In the genomic region with DNA sequence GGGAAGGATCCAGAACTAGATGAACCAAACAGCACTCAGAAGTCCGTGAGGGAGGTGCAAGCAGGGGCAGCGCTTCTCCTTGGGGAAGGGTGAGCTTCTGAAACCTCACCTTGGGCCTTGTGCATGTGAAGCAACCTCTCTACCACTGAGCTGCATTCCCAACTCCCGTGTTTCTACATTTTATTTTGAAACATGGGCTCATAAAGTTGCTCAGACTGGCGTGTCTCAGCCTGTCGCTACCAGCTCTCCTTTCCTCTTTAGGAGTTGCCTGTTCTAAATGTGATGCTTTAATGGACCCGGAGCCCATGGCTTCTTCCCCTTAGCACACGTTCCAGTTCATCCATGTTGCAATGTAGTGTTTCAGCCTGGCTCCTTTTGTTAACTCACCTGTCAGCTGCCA, we compare ENCODE assay signal across 21 mouse cellular contexts. TPM values are rescaled to one million over a fixed set of nuclear protein-coding genes. Genes with fewer than 3 reads are reported as not detected.
A peak's percentile ranks its signal among the peaks of the same experiment; 100 is the strongest.
DNase-seq lines count a peak whose midpoint lies in the region; ATAC-seq and TF ChIP-seq lines count a peak whose summit lies in the region.
"Had no signal": no experiment of that assay in that cellular context is flagged by ENCODE, and none has a peak within 500 bp of the region (broad histone marks: within the 10 kb centered on the region; RNA-seq: fewer than 3 reads in every experiment).

No protein-coding gene starts in this region.

- no peaks in the 10 kb centered on the region for H3K36me3 ChIP-seq in heart, postnatal 0 days (replicated peaks; ENCODE audit: control insufficient read depth, insufficient read depth, low read length)
- H3K36me3 ChIP-seq in thymus, adult 2 months (ENCODE audit: control insufficient read depth, insufficient read depth, low read length), result no peaks in the 10 kb centered on the region
- no peaks in the 10 kb centered on the region; the same call in 1 of the 2 replicates for H3K36me3 ChIP-seq in limb, embryonic 15.5 days
- peaks cover 65% of the 10 kb centered on the region for H3K36me3 ChIP-seq in hindbrain, embryonic 10.5 days

- 85% methylated on average over 7 of the region's 7 CpGs for WGBS in heart, postnatal 0 days
- 85% methylated on average over 7 of the region's 7 CpGs for WGBS in thymus, adult 2 months
- WGBS in limb, embryonic 15.5 days, result 61% methylated on average over 7 of the region's 7 CpGs
- 91% methylated on average over 7 of the region's 7 CpGs for WGBS in hindbrain, embryonic 10.5 days

- no peak overlapping the region for H3K9ac ChIP-seq in heart, postnatal 0 days (replicated peaks; ENCODE audit: low read depth, low read length)
- H3K9ac ChIP-seq in limb, embryonic 15.5 days, result no peak overlapping the region
- H3K9ac ChIP-seq: hindbrain, embryonic 14.5 days; intestine, embryonic 15.5 days; lung, embryonic 14.5 days had no signal

- TF ChIP-seq CTCF in heart, postnatal 0 days (IDR thresholded peaks at IDR 0.05; ENCODE audit: low read depth), result no peak
- no peak for TF ChIP-seq CTCF in thymus, adult 2 months (IDR thresholded peaks at IDR 0.05; ENCODE audit: borderline replicate concordance, control insufficient read depth, extremely low read depth, insufficient read depth, low read length, poor library complexity)

- no peaks in the 10 kb centered on the region for H3K9me3 ChIP-seq in heart, postnatal 0 days (replicated peaks; ENCODE audit: control insufficient read depth, low read length)
- no peaks in the 10 kb centered on the region for H3K9me3 ChIP-seq in limb, embryonic 15.5 days
- H3K9me3 ChIP-seq in hindbrain, embryonic 10.5 days, result no peaks in the 10 kb centered on the region
- H3K9me3 ChIP-seq: intestine, embryonic 15.5 days had no signal

- no peak for TF ChIP-seq POLR2A in thymus, adult 2 months (IDR thresholded peaks at IDR 0.05; ENCODE audit: control insufficient read depth, extremely low read depth, insufficient read depth, low read length, poor library complexity)

- ATAC-seq in heart, postnatal 0 days (ENCODE audit: insufficient read depth, low read depth), result no peak
- ATAC-seq in limb, embryonic 15.5 days (ENCODE audit: insufficient number of reproducible peaks, low FRiP score, low TSS enrichment, low read depth), result no peak
- ATAC-seq: intestine, embryonic 15.5 days had no signal

- no peak for DNase-seq in heart, postnatal 0 days (ENCODE audit: low spot score)
- no peak for DNase-seq in heart, adult 8-10 months (ENCODE audit: low spot score)
- DNase-seq in thymus, adult 2 months, result no peak
- no peak for DNase-seq in thymus, postnatal 4 days
- no peak for DNase-seq in hindbrain, embryonic 10.5 days (ENCODE audit: low spot score)
- no peak for DNase-seq in cerebellum, adult 9-11 months
- DNase-seq: cerebellum, adult 18-20 months; gastrocnemius, adult 2 months; heart, postnatal 14 days; kidney, adult 9 months; kidney, postnatal 36 days; layer of hippocampus, postnatal 36 days; lung, embryonic 14.5 days; lung, postnatal 4 days; midbrain, embryonic 14.5 days; right cerebral cortex, postnatal 14 days; thymus, postnatal 25 days had no signal

- H3K4me2 ChIP-seq in heart, postnatal 0 days (ENCODE audit: low read depth, low read length), result no peak overlapping the region
- no peak overlapping the region for H3K4me2 ChIP-seq in limb, embryonic 15.5 days
- H3K4me2 ChIP-seq: heart, embryonic 11.5 days; hindbrain, embryonic 14.5 days; intestine, embryonic 15.5 days; lung, embryonic 14.5 days had no signal

- H3K4me3 ChIP-seq in heart, postnatal 0 days (ENCODE audit: low read depth, low read length), result no peak overlapping the region
- H3K4me3 ChIP-seq in thymus, adult 2 months (ENCODE audit: control insufficient read depth, insufficient read depth, low read length), result no peak overlapping the region
- no peak overlapping the region for H3K4me3 ChIP-seq in limb, embryonic 15.5 days
- no peak overlapping the region for H3K4me3 ChIP-seq in hindbrain, embryonic 10.5 days
- H3K4me3 ChIP-seq: gastrocnemius, adult 2 months; intestine, embryonic 15.5 days had no signal

- H3K4me1 ChIP-seq in heart, postnatal 0 days (ENCODE audit: control insufficient read depth, insufficient read depth), result peaks cover 8% of the 10 kb centered on the region
- H3K4me1 ChIP-seq in thymus, adult 2 months (replicated peaks; ENCODE audit: control insufficient read depth, insufficient read depth, low read length), result peaks cover 32% of the 10 kb centered on the region
- H3K4me1 ChIP-seq in limb, embryonic 15.5 days, result peaks cover 37% of the 10 kb centered on the region
- H3K4me1 ChIP-seq in hindbrain, embryonic 10.5 days (replicated peaks), result peaks cover 55% of the 10 kb centered on the region

- H3K27ac ChIP-seq in heart, postnatal 0 days (ENCODE audit: low read depth), result peak overlapping the region; percentile 11; the same call in 1 of the 2 replicates
- peak overlapping the region; percentile 28; the same call in 1 of the 2 replicates for H3K27ac ChIP-seq in thymus, adult 2 months (ENCODE audit: control insufficient read depth, insufficient read depth, low read length)
- peak overlapping the region; percentile 60 for H3K27ac ChIP-seq in limb, embryonic 15.5 days
- no peak overlapping the region for H3K27ac ChIP-seq in hindbrain, embryonic 10.5 days
- H3K27ac ChIP-seq: gastrocnemius, adult 2 months; hindbrain, embryonic 14.5 days; intestine, embryonic 15.5 days had no signal

- no peak for TF ChIP-seq EP300 in heart, postnatal 0 days (IDR thresholded peaks at IDR 0.05; ENCODE audit: low read depth)

- no peaks in the 10 kb centered on the region for H3K27me3 ChIP-seq in heart, postnatal 0 days (ENCODE audit: control insufficient read depth, insufficient read depth, low read length)
- H3K27me3 ChIP-seq in thymus, adult 2 months (ENCODE audit: control insufficient read depth, insufficient read depth, low read length), result no peaks in the 10 kb centered on the region
- no peaks in the 10 kb centered on the region for H3K27me3 ChIP-seq in limb, embryonic 15.5 days
- H3K27me3 ChIP-seq in hindbrain, embryonic 10.5 days (ENCODE audit: insufficient read depth, poor library complexity, severe bottlenecking), result no peaks in the 10 kb centered on the region
- H3K27me3 ChIP-seq: intestine, embryonic 15.5 days had no signal

RNA-seq across cellular contexts. Expression of a gene that starts 5.5 kb away (rescaled TPM):
- 86.3 and 90.3 TPM in 2 replicates for total RNA-seq in heart, postnatal 0 days (2014; rRNA removed; ENCODE audit: low replicate concordance)
- 58.0 and 68.3 TPM in 2 replicates for polyA plus RNA-seq in heart, postnatal 0 days (2015; fragmentation: Nextera tagmentation; extraction: Ambion mirVana)
- 10 to 100 TPM; 20.0 to 25.1 (median 21.6) TPM for total RNA-seq in heart, adult 8-10 months (2022)
- 410 and 478 TPM in 2 replicates for polyA plus RNA-seq in thymus, adult 2 months (2012; rRNA removed)
- 155 and 165 TPM in 2 replicates for polyA plus RNA-seq in limb, embryonic 15.5 days (2015; fragmentation: Nextera tagmentation; extraction: Ambion mirVana)
- 211 and 242 TPM in 2 replicates for polyA plus RNA-seq in hindbrain, embryonic 10.5 days (2016; fragmentation: Nextera tagmentation; extraction: Ambion mirVana)

RNA-seq across cellular contexts. Expression of a gene that starts 24.7 kb away (rescaled TPM):
- total RNA-seq in heart, postnatal 0 days (2014; rRNA removed; ENCODE audit: low replicate concordance), result 4.9 and 6.9 TPM in 2 replicates
- polyA plus RNA-seq in heart, postnatal 0 days (2015; fragmentation: Nextera tagmentation; extraction: Ambion mirVana), result 5.9 and 6.5 TPM in 2 replicates
- 1 to 10 TPM; 3.5 to 4.5 (median 4.2) TPM for total RNA-seq in heart, adult 8-10 months (2022)
- polyA plus RNA-seq in thymus, adult 2 months (2012; rRNA removed), result 33.1 and 39.4 TPM in 2 replicates
- polyA plus RNA-seq in limb, embryonic 15.5 days (2015; fragmentation: Nextera tagmentation; extraction: Ambion mirVana), result 24.6 and 28.8 TPM in 2 replicates
- 19.6 and 23.4 TPM in 2 replicates for polyA plus RNA-seq in hindbrain, embryonic 10.5 days (2016; fragmentation: Nextera tagmentation; extraction: Ambion mirVana)
